Mouse (Mus musculus): Measurements from ENCODE around the gene Eps8l2.

The Eps8l2 gene

DNA sequence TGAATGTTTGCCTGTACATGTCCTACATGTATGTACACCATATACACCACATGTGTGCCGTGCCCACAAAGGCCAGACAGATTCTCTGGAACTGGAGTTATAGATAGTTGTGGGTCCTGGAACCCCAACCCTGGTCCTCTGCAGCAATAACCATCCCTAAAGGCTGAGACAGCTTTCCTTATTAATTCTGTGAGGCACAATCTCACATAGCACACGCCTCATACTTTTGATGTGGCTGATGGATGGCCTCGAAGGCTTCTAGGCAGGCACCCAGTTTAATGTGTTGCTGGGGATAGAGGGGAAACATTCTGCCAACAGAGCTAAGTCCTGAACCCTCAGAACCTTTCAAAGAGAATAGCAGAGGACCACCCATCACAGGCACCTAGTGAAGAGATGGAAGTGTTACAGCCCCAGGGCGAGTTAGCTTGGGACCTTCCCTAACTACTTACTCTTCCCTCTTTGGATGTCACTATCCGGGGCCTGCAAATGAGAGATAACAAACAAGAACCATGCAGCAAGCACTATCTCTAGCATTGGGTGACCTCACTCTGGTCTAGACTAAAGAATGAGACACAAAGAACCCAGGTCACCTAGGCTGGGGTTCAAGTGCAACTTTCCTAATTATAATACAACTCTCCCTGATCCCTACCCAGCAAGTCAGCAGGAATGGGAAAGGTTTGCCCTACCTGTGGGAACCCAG is 25.8 kb downstream of the Eps8l2 start:
- DNase-seq (ENCODE audit: extremely low read depth, low read depth): peak; percentile 81

DNA sequence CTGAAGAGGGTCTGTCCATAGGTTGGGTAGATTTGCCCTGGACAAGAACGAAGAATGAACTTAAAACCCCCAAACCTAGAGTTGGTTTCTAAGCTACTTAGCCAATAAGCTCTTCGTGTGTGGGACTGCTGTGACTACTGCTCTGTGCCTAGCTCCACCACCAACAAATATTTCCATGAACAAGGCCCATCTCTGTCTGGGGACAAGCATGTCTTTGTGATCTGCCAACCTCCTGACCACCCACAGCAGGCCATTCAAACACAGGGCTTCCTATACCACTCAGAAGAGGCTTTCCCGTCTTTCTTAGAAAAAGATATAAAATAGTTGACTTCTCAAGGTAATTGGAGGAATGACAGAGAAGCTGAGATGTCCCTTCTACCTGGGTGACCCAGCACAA is 26.4 kb downstream of the Eps8l2 start:
- no peak for DNase-seq (ENCODE audit: extremely low read depth, low read depth)

- no peak for DNase-seq (ENCODE audit: extremely low read depth, low read depth)
Observed at GRCm38 (mm10) chr7:141367358-141367757, 28.7 kb downstream of the Eps8l2 start.

DNA sequence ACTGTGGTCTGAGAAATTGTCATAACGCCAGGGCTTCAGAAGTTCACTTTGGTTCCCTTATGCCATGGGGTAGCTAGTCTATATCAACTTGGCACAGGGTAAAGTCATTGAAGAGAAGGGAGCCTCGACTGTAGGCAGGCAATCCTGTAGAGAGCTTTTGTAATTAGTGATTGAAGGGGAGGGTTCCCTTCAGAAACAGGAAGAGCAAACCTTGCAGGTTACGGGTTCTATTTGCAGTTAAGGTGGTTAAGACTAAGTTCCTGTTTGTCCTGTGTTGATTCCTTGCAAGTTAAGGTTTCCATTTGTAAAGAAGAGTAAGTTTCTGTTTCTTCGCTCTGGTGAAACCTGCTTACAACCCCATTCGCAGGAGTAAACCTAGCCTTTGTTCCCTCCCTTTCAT is 31.2 kb downstream of the Eps8l2 start:
- DNase-seq (ENCODE audit: extremely low read depth, low read depth): no peak

- DNase-seq (ENCODE audit: extremely low read depth, low read depth): no peak
Observed at GRCm38 (mm10) chr7:141371942-141372595, 33.4 kb downstream of the Eps8l2 start.

- DNase-seq (ENCODE audit: extremely low read depth, low read depth): no peak
Observed at GRCm38 (mm10) chr7:141373611-141374010, 34.9 kb downstream of the Eps8l2 start.

- no peak for DNase-seq (ENCODE audit: extremely low read depth, low read depth)
Observed at GRCm38 (mm10) chr7:141374399-141374798, 35.7 kb downstream of the Eps8l2 start.

DNA sequence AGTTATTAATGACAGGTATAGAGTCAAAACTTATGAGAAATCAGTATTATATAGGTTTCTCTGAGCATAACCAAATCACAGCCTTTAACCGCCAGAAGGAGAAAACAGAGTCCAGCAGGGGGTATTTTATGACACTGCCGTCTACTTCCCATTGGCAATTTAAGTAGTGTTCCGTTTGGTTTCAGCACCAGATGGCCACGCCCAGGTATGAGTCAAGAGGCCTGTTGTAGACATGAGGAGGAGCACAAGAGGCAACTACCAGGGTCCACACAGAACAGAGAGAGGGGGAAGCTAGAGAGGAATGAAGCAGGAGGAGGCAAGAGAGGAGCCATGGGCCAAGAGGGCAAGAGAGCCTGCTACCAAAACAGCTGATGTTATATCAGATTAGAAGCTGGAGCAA is 40.9 kb downstream of the Eps8l2 start:
- no peak for DNase-seq (ENCODE audit: extremely low read depth, low read depth)

DNA sequence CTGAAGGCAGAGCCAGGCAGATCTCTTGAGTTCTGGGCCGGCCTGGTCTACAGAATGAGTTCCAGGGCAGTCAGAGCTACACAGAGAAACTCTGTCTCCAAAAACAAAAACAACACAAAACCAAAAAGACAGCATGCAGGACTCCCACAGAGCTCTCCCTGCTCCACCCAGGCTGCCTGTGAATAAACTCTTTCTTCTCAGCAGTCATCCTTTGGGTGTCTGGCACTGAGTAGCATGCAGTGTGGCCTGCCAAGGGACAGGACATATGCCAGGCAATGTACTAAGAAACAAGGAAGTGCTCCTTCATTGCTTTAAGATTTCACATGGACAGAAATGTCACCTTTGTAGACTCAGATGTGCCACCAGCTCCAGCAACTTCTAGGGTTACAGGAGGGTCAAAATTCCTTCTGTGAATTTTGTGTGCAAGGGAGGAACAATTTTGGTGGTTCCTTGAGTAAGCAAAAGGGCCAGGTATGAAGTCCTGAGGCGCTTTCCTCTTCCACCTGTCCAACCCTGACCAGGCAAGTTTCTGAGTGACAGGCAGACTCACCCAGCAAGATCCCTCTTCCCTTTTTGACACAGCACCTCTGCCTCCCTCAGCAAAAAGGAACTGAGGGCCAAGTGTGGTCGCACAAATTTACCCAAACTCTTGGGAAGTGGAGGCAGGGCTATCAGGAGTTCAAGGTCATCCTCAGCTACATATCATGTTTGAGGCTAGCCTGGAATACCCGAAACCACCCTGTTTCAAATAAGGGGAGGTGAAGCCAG is 42.6 kb downstream of the Eps8l2 start:
- DNase-seq (ENCODE audit: extremely low read depth, low read depth): no peak

GRCm38 (mm10) chr7:141387807-141388486 is 49.3 kb downstream of the Eps8l2 start:
- peak; percentile 62 for DNase-seq (ENCODE audit: extremely low read depth, low read depth)

GRCm38 (mm10) chr7:141388487-141389109 is 49.9 kb downstream of the Eps8l2 start:
- no peak for DNase-seq (ENCODE audit: extremely low read depth, low read depth)

DNA sequence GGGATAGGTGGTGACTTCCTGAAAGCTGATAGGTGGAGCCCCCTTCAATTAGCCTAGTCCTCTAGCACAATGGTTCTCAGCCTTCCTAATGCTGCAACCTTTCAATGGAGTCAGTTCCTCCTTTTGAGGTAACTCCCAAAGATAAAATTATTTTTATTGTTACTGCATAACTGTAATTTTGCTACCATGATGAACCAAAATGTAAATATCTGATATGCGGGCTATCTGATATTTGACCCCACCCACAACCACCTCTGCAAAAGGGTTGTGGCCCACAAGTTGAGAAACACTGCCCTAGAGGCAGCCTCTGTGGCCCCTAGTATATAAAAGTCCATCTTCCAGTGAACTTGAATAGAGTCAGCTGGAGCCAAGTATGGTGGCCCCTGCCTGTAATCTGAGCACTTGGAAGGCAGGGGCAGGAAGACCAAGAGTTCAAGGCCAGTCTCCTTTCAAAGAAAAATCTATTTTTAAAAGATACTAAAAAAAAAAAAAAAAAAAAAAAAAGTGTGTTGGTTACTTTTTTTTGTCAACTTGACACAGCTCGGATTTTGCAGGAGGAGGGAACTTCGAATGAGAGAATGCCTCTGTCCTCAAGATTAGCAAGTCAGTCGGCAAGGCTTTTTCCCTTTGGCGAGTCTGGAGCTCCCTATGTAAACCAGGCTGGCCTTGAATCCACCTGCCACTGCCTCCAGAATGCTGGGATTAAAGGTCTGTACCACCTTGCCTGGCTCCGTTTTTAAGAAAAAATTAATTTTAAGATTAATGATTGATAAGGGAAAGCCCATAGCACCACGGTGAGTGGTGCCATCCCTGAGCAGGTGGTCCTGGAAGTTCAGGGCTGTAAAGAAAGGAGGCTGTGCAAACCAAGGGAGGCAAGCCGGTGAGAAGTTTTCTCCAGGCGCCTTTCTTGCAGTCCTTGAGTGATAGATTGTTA is 51.9 kb downstream of the Eps8l2 start:
- DNase-seq (ENCODE audit: extremely low read depth, low read depth): no peak

DNA sequence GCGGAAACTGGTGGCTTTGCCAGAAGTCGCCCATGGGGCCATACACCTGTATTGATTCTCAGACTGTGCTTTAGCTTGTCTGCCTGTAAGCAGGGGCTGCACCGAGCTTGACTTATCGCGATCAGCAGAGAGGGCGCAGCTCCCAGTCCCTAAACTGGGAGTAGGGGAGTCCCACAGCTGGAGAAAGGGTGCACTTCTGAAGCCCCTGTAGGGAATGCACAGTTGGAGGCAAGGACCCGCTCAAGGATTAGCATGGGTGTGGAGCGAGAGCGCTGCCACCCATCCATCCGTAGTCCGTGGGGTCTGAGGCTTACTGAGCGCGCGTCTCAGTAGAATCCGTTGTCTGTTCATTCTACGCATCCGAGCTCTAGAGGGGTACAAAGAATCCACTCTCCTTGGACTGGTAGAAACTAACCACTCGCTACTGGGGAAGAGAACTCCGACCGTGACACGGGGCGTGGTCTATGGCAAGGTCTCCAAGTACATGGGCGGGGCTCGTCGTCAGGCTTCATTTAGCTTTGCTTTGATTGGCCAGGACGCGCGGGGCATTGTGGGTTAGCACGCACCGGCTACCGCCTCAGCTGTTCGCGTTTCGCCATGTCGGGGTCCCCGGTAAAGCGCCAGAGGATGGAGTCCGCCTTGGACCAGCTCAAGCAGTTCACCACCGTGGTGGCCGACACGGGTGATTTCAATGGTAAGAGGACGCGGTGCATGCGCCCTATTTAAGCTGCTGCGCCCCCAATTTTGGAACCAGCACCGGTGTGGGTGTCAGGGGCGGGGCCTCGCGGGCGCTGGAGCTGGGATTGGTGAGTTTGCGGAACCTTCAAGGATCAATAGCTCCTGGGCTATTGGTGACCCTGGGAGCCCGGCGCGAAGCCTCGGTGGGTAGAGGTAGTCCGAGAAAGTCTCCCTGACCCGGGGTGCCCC is 53.2 kb downstream of the Eps8l2 start, which contains the start of gene Taldo1:
Gene Taldo1, plus strand, starts transcription at position 575 of the 927 bp plus-strand sequence.
- DNase-seq (ENCODE audit: extremely low read depth, low read depth): peak; percentile 93

DNA sequence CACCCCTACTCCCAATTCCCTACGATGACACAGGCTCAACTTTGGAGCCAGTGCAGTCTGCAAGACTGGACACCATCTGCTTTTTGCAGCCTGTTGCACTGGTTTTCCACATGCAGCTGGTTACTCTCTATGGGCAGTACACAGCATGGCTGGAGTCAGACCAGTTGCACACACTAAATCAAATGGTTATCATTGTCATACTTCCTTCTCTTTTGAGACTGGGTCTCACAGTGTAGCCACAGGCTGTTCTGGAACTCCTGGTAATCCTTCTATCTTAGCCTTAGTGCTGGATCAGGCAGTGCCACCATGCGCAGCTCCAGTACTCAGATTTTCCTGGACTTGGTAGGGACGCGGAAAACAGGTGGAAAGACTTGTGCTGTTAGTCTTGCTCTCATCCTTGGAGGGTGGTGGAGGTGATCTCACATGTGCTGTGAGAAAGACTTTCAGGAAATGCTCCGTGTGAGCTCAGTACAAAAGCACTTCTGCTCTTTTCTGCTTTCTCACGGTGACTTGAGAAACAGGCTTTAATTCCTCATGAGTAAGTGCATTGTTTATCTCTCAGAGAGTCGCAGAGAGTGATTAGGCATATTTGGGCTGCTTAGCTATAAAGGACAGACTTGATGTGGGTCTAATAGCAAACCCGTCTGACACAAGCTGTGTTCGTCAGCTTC is 54.0 kb downstream of the Eps8l2 start:
- peak; percentile 90 for DNase-seq (ENCODE audit: extremely low read depth, low read depth)

DNA sequence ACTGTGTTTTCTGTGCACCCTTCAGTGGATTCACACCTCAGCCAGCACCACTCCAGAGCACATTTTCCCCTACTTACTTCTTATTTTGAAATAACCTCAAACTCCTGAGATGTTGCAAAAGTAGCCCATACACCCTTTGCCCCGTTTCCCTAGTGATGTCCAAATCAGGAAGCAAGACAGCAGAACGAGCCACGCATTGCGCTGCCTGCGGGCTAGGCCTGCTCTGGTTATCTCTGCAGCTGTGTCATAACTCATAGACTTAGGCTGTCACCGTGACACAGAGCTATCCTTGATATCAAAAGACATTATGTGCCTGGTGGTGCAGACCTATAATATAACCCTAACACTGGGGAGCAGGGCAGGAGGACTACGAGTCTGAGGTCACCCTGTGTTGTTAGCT is 55.5 kb downstream of the Eps8l2 start:
- peak; percentile 82 for DNase-seq (ENCODE audit: extremely low read depth, low read depth)

DNA sequence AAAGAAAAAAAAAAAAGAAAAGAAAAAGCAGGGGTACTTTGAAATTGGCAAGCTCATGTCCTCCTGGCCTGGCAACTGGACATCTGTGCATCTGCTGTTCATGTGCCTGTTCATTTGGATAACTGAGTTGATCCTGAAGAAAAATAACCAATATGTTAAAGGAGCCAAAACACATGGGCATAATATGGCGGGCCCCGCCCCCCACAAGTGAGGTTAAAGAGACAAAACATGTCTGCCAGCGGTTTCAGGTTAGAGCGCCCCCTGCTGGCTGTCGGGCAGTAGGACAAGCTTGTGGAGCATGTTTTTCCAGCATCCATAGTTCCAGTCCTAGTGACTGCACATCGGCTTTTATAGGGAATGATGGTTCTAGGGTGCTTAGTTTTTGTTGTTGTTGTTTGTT is 56.1 kb downstream of the Eps8l2 start:
- no peak for DNase-seq (ENCODE audit: extremely low read depth, low read depth)

DNA sequence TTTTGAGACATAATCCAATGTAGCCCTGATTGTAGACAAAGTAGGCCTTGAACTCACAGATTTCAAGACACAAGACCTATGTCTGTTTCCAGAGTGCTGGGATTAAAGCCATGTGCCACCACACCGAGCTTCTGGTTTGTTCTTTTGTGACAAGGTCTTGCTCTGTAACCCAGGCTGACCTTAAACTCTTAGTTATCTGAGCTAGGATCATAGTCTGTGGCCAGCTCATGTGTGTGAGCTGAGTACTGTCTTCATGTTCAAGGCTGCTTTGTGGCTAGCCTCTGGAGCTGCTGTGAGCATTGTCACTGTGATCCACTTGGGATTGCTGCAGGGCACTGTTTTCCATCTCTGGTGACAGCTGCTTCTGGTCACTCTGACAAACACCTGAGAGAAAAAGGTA is 56.7 kb downstream of the Eps8l2 start:
- DNase-seq (ENCODE audit: extremely low read depth, low read depth): no peak

GRCm38 (mm10) chr7:141403305-141403704 is 64.6 kb downstream of the Eps8l2 start:
- DNase-seq (ENCODE audit: extremely low read depth, low read depth): no peak

DNA sequence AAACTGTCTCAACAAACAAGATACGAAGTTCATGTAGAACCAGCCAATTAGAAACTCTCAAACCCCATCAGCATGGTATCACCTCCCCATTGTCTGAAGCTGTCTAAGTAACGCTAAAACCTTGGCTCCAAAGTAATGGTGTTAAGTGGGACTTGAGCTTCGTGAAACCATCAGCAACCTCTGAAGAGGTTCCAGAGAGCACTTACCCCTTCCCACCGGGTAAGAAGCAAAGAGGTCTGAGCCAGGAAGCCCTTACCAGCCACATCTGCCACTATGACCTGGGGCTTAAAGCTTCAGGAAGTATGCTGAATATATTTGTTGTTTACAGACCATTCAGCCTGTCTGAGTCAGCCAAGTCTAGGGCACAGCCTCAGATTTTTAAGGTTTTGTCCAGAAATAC is 66.8 kb downstream of the Eps8l2 start:
- no peak for DNase-seq (ENCODE audit: extremely low read depth, low read depth)

Data from MEL-GATA-1-ER (cell line).